Mouse (Mus musculus): Measurements from ENCODE around the gene Nars2. TPM values are rescaled to one million over a fixed set of nuclear protein-coding genes. Genes with fewer than 3 reads are reported as not detected.

Nars2 gene
- polyA plus RNA-seq, 1 experiment from 2014 or later: 28.0 TPM

- WGBS: under 1% methylated on average over 55 of the region's 83 CpGs
- Histone ChIP-seq H3K9me3 (no peaks in the 10 kb centered on the region), H3K36me3 (replicated peaks) (no peaks in the 10 kb centered on the region), H3K27ac (peak within 1 kb of the TSS; percentile 92), H3K4me1 (peaks cover 20% of the 10 kb centered on the region), H3K4me3 (peak within 1 kb of the TSS; percentile 93), H3K27me3 (ENCODE audit: poor library complexity, severe bottlenecking) (0 out of 2 replicates have a peak, but pooled peaks cover 5% of the 10 kb centered on the region)
- peak; percentile 67 for DNase-seq (ENCODE audit: extremely low spot score, low spot score)
Measured at GRCm38 (mm10) chr7:97081242-97081958, 130.1 kb downstream of the Nars2 start, which contains the start of gene Gab2. Gene Gab2, plus strand, starts transcription at chr7:97081586.

DNA sequence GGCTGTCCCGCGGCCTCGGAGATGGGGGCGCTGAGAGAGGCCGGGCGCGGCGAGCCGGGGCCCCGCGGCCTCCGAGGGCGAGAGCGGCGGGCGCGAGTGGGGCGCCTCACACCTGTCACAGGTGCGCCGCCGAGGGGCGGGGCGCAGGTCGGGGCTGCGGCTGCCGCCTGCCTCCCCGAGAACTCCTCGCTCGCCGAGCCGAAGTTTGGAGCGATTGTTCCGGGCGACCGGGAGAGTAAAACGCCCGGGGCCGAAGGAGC, 130.6 kb downstream of the Nars2 start:
- no peaks in the 10 kb centered on the region for H3K9me3 ChIP-seq
- WGBS: under 1% methylated on average over 37 of the region's 38 CpGs
- 0 out of 2 replicates have a peak, but pooled peaks cover 5% of the 10 kb centered on the region for H3K27me3 ChIP-seq (ENCODE audit: poor library complexity, severe bottlenecking)
- DNase-seq (ENCODE audit: extremely low spot score, low spot score): no peak
- peak overlapping the region; percentile 93 for H3K4me3 ChIP-seq
- peaks cover 20% of the 10 kb centered on the region for H3K4me1 ChIP-seq
- H3K36me3 ChIP-seq (replicated peaks): no peaks in the 10 kb centered on the region
- H3K27ac ChIP-seq: peak overlapping the region; percentile 92

- Histone ChIP-seq H3K9me3 (no peaks in the 10 kb centered on the region), H3K27ac (peak overlapping the region; percentile 92), H3K36me3 (replicated peaks) (no peaks in the 10 kb centered on the region), H3K4me3 (peak overlapping the region; percentile 93), H3K27me3 (ENCODE audit: poor library complexity, severe bottlenecking) (0 out of 2 replicates have a peak, but pooled peaks cover 5% of the 10 kb centered on the region), H3K4me1 (peaks cover 20% of the 10 kb centered on the region)
- peak; percentile 51 for DNase-seq (ENCODE audit: extremely low spot score, low spot score)
- WGBS: under 1% methylated on average over 40 of the region's 40 CpGs
Measured at GRCm38 (mm10) chr7:97082219-97083101, 131.2 kb downstream of the Nars2 start.

GRCm38 (mm10) chr7:97083579-97083978, 132.3 kb downstream of the Nars2 start:
- H3K9me3 ChIP-seq: no peaks in the 10 kb centered on the region
- H3K27me3 ChIP-seq (ENCODE audit: poor library complexity, severe bottlenecking): 0 out of 2 replicates have a peak, but pooled peaks cover 5% of the 10 kb centered on the region
- WGBS: 87% methylated on average over 9 of the region's 9 CpGs
- DNase-seq (ENCODE audit: extremely low spot score, low spot score): no peak
- H3K4me1 ChIP-seq: peaks cover 19% of the 10 kb centered on the region
- no peaks in the 10 kb centered on the region for H3K36me3 ChIP-seq (replicated peaks)
- no peak overlapping the region for H3K4me3 ChIP-seq
- H3K27ac ChIP-seq: no peak overlapping the region

DNA sequence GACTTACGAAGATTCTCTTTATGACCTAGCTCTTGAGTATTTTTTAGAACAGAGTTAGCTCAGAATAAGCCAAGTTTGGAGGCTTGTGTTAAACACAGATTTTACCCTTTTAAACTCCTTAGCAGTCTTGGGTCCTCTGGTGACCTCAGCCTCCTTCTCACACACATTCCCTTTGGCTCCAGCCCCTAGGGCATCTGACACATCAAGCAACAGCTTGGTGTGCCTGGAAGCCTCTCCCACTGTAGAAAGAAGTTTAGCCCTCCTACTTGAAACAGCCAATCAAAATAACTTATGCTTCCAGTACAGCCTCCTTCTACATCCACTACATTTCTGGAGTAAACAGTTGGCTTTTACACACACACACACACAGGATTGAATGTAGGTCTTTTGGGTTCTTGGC, 132.9 kb downstream of the Nars2 start:
- Histone ChIP-seq H3K9me3 (no peaks in the 10 kb centered on the region), H3K36me3 (replicated peaks) (no peaks in the 10 kb centered on the region), H3K4me3 (no peak overlapping the region), H3K4me1 (peaks cover 16% of the 10 kb centered on the region), H3K27me3 (ENCODE audit: poor library complexity, severe bottlenecking) (0 out of 2 replicates have a peak, but pooled peaks cover 5% of the 10 kb centered on the region), H3K27ac (no peak overlapping the region)
- 94% methylated on average over 1 of the region's 1 CpGs for WGBS
- DNase-seq (ENCODE audit: extremely low spot score, low spot score): no peak

- DNase-seq (ENCODE audit: extremely low spot score, low spot score): no peak
- WGBS: 22% methylated on average over 4 of the region's 4 CpGs
Measured at GRCm38 (mm10) chr7:97085291-97085690, 134.0 kb downstream of the Nars2 start.

DNA sequence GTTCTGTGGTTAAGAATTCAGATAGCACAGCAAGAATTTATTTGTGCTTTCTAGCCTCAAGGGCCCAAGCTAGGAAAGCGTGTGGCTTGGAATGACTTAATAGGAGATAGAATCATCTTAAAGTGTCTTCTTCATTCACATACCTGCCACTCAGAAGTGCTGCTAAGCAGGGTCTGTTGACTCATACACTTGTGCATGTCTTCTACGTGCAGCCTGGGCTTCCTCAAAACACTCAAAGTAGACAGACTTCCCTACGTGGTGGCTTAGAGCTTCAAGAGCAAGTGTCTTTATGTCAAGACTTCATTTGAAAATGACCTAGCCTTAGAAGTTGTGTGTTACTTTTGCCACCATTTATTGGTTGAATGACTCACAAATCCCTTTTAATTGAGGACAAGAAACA, 142.9 kb downstream of the Nars2 start:
- Histone ChIP-seq H3K4me1 (0 out of 2 replicates have a peak, but pooled peaks cover 4% of the 10 kb centered on the region), H3K36me3 (replicated peaks) (no peaks in the 10 kb centered on the region), H3K4me3 (no peak overlapping the region), H3K9me3 (no peaks in the 10 kb centered on the region), H3K27ac (no peak overlapping the region), H3K27me3 (ENCODE audit: poor library complexity, severe bottlenecking) (no peaks in the 10 kb centered on the region)
- no peak for DNase-seq (ENCODE audit: extremely low spot score, low spot score)
- 88% methylated on average over 3 of the region's 3 CpGs for WGBS

More at GRCm38 (mm10) chr7:97085291-97085690, 134.0 kb downstream of the Nars2 start:
- Histone ChIP-seq H3K36me3 (replicated peaks) (no peaks in the 10 kb centered on the region), H3K4me1 (peaks cover 16% of the 10 kb centered on the region), H3K27ac (no peak overlapping the region), H3K27me3 (ENCODE audit: poor library complexity, severe bottlenecking) (0 out of 2 replicates have a peak, but pooled peaks cover 5% of the 10 kb centered on the region), H3K4me3 (no peak overlapping the region), H3K9me3 (no peaks in the 10 kb centered on the region)

DNA sequence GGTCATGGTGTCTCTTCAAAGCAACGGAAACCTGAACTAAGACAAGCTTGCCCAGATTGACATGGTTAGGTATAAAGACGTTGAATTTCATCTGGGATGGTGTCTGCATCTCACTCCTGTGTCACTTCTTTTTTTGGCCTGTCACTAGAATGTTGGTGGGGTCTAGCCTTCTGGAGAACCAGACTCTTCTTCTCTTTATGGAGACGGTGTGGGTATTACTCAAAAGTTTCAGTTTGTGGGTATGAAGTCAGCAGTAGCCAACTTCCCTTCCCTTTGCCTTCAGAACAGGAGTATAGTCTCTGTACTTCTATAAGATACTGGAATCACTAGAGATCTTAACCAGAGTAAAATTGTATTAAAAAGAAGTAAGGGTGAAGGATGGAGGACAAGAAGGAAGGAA, 156.8 kb downstream of the Nars2 start:
- WGBS: 92% methylated on average over 3 of the region's 3 CpGs
- H3K27me3 ChIP-seq (ENCODE audit: poor library complexity, severe bottlenecking): no peaks in the 10 kb centered on the region
- no peak overlapping the region for H3K27ac ChIP-seq
- H3K9me3 ChIP-seq: no peaks in the 10 kb centered on the region
- DNase-seq (ENCODE audit: extremely low spot score, low spot score): no peak
- no peaks in the 10 kb centered on the region for H3K36me3 ChIP-seq (replicated peaks)
- no peak overlapping the region for H3K4me3 ChIP-seq
- no peaks in the 10 kb centered on the region for H3K4me1 ChIP-seq

Other genes with a start within 250 kb of the Nars2 start
- gene Gab2, start 130.1 kb downstream of the Nars2 start, polyA plus RNA-seq (2016; fragmentation: Nextera tagmentation; extraction: Ambion mirVana): 4.3 and 5.2 TPM in 2 replicates

Measured in forebrain, embryonic 10.5 days (tissue).